Mouse (Mus musculus) E14TG2a.4 (cell line): ENCODE measurements around the gene Nme8.

ENCODE experiments used
- CTCF ChIP-seq: conservative IDR thresholded peaks from 2 replicates; pipeline ENCODE4 v1.5.1; 2014; ENCODE audit warnings: low read length
- NANOG ChIP-seq: IDR thresholded peaks from 2 replicates; pipeline ENCODE4 v1.6.1; 2014; ENCODE audit warnings: borderline replicate concordance, low read length, mixed read lengths
- POU5F1 ChIP-seq: IDR thresholded peaks from 2 replicates; pipeline ENCODE4 v1.6.1; 2014; ENCODE audit warnings: low read length, borderline replicate concordance

DNA sequence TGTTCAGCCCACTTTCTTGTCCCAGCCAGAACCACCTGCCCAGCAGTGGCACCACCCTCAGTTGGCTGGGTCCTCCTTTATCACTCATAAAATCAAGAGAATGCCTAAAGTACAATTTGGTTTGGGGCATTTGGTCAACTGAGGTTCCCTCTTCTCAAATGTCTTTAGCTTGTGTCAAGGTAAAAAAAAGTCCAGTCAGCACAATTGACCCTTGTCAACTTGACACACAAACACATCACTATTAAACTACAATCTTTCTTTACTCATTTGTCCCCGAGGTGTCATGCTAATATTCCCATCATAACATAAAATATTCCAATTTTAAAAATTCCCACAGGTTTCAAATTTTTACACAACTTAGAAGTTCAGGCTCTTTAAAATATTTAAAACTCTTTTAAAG is 83.3 kb downstream of the Nme8 start:
- TF ChIP-seq CTCF = no peak
- TF ChIP-seq NANOG = no peak
- no peak for TF ChIP-seq POU5F1
